Mouse (Mus musculus) midbrain, embryonic 13.5 days (tissue): Measurements from ENCODE around the gene Urah. TPM values are rescaled to one million over a fixed set of nuclear protein-coding genes. Genes with fewer than 3 reads are reported as not detected.

Experiments
- ATAC-seq: fragments of 200-750 bp; cut with Nextera tagmentation; 2 replicates; pipeline ENCODE4 v1.8.0; 2017; ENCODE audit warnings: mild to moderate bottlenecking, moderate TSS enrichment, moderate library complexity
- H3K27ac ChIP-seq: fragments of 300-500 bp; sonication (generic); 2 replicates; pipeline ENCODE4 v1.5.1; 2015; ENCODE audit warnings: inconsistent platforms, mild to moderate bottlenecking, moderate library complexity
- H3K27me3 ChIP-seq: fragments of 300-500 bp; sonication (generic); 2 replicates; pipeline ENCODE4 v1.6.1; 2015; ENCODE audit warnings: mild to moderate bottlenecking, inconsistent platforms
- H3K36me3 ChIP-seq: fragments of 300-500 bp; sonication (generic); 2 replicates; pipeline ENCODE4 v1.6.1; 2015; ENCODE audit warnings: mild to moderate bottlenecking, inconsistent platforms
- H3K4me1 ChIP-seq: fragments of 300-500 bp; sonication (generic); replicated peaks from 2 replicates; pipeline ENCODE4 v1.6.1; 2015; ENCODE audit warnings: inconsistent platforms
- H3K4me2 ChIP-seq: fragments of 300-500 bp; sonication (generic); replicated peaks from 2 replicates; pipeline ENCODE4 v1.6.1; 2015; ENCODE audit warnings: moderate library complexity, mild to moderate bottlenecking, inconsistent platforms
- H3K4me3 ChIP-seq: fragments of 300-500 bp; sonication (generic); replicated peaks from 2 replicates; pipeline ENCODE4 v1.5.1; 2015; ENCODE audit warnings: mild to moderate bottlenecking, inconsistent platforms
- H3K9ac ChIP-seq: fragments of 300-500 bp; sonication (generic); replicated peaks from 2 replicates; pipeline ENCODE4 v1.6.1; 2015; ENCODE audit warnings: mild to moderate bottlenecking, inconsistent platforms
- H3K9me3 ChIP-seq: fragments of 300-500 bp; sonication (generic); 2 replicates; pipeline ENCODE4 v1.6.1; 2016; ENCODE audit warnings: mild to moderate bottlenecking, inconsistent platforms
- WGBS: fragments of 180-500 bp; shearing (Covaris S2); methylation state at CpG from one replicate; pipeline ENCODE4 v1.1.7; 2015; 5-methylcytosine and 5-hydroxymethylcytosine counted together
- polyA plus RNA-seq: library from polyadenylated mRNA; unstranded; fragments of >200 nt; fragmentation: Nextera tagmentation; extraction: Ambion mirVana; gene quantifications from 2 replicates; pipeline ENCODE4 v1.2.1, GENCODE M21; 2015

The Urah gene
- not detected in 2 replicates for polyA plus RNA-seq

- Histone ChIP-seq H3K27me3 (peaks cover 4% of the 10 kb centered on the region; the same call in 1 of the 2 replicates), H3K9me3 (no peaks in the 10 kb centered on the region), H3K27ac (no peak within 1 kb of the TSS), H3K4me2 (no peak within 1 kb of the TSS), H3K4me3 (no peak within 1 kb of the TSS), H3K36me3 (no peaks in the 10 kb centered on the region), H3K4me1 (no peaks in the 10 kb centered on the region), H3K9ac (no peak within 1 kb of the TSS)
- 45% methylated on average over 20 of the region's 20 CpGs for WGBS
- ATAC-seq: no peak
Observed at GRCm38 (mm10) chr7:140834968-140835757, at the start of gene Urah. Urah (plus strand) TSS chr7:140835018.

- Histone ChIP-seq H3K9ac (no peak within 1 kb of the TSS), H3K9me3 (peaks cover 4% of the 10 kb centered on the region; the same call in 1 of the 2 replicates), H3K4me3 (no peak within 1 kb of the TSS), H3K27me3 (no peaks in the 10 kb centered on the region), H3K4me2 (no peak within 1 kb of the TSS), H3K36me3 (no peaks in the 10 kb centered on the region), H3K4me1 (no peaks in the 10 kb centered on the region), H3K27ac (no peak within 1 kb of the TSS)
- 84% methylated on average over 33 of the region's 33 CpGs for WGBS
- ATAC-seq: no peak
Observed at GRCm38 (mm10) chr7:140787406-140788052, 47.3 kb upstream of the Urah start, which contains the start of gene Syce1. Syce1 (minus strand) TSS chr7:140787852.

GRCm38 (mm10) chr7:140788053-140788435, 46.8 kb upstream of the Urah start:
- Histone ChIP-seq H3K4me1 (no peaks in the 10 kb centered on the region), H3K27ac (no peak overlapping the region), H3K9me3 (peaks cover 4% of the 10 kb centered on the region; the same call in 1 of the 2 replicates), H3K4me3 (no peak overlapping the region), H3K4me2 (no peak overlapping the region), H3K36me3 (no peaks in the 10 kb centered on the region), H3K27me3 (no peaks in the 10 kb centered on the region), H3K9ac (no peak overlapping the region)
- 92% methylated on average over 7 of the region's 7 CpGs for WGBS
- no peak for ATAC-seq

GRCm38 (mm10) chr7:140793541-140793940, 41.3 kb upstream of the Urah start:
- Histone ChIP-seq H3K9me3 (peaks cover 4% of the 10 kb centered on the region; the same call in 1 of the 2 replicates), H3K27me3 (no peaks in the 10 kb centered on the region), H3K4me1 (no peaks in the 10 kb centered on the region), H3K4me2 (no peak overlapping the region), H3K36me3 (no peaks in the 10 kb centered on the region), H3K9ac (no peak overlapping the region), H3K4me3 (no peak overlapping the region), H3K27ac (no peak overlapping the region)
- no peak for ATAC-seq
- WGBS: 75% methylated on average over 4 of the region's 4 CpGs

GRCm38 (mm10) chr7:140797619-140798018, 37.2 kb upstream of the Urah start:
- no peak overlapping the region for H3K4me3 ChIP-seq
- ATAC-seq: no peak
- H3K27me3 ChIP-seq: no peaks in the 10 kb centered on the region
- no peaks in the 10 kb centered on the region for H3K4me1 ChIP-seq
- H3K4me2 ChIP-seq: no peak overlapping the region
- no peak overlapping the region for H3K9ac ChIP-seq
- 93% methylated on average over 3 of the region's 3 CpGs for WGBS
- no peaks in the 10 kb centered on the region for H3K36me3 ChIP-seq
- no peak overlapping the region for H3K27ac ChIP-seq
- H3K9me3 ChIP-seq: no peaks in the 10 kb centered on the region

GRCm38 (mm10) chr7:140798212-140798611, 36.6 kb upstream of the Urah start:
- no peaks in the 10 kb centered on the region for H3K27me3 ChIP-seq
- no peak overlapping the region for H3K4me2 ChIP-seq
- H3K36me3 ChIP-seq: no peaks in the 10 kb centered on the region
- no peaks in the 10 kb centered on the region for H3K9me3 ChIP-seq
- ATAC-seq: no peak
- H3K27ac ChIP-seq: no peak overlapping the region
- WGBS: 67% methylated on average over 2 of the region's 2 CpGs
- no peak overlapping the region for H3K4me3 ChIP-seq
- H3K4me1 ChIP-seq: no peaks in the 10 kb centered on the region
- H3K9ac ChIP-seq: no peak overlapping the region

- Histone ChIP-seq H3K27me3 (no peaks in the 10 kb centered on the region), H3K4me2 (no peak overlapping the region), H3K36me3 (peaks cover 8% of the 10 kb centered on the region; the same call in 1 of the 2 replicates), H3K4me3 (no peak overlapping the region), H3K4me1 (no peaks in the 10 kb centered on the region), H3K9ac (no peak overlapping the region), H3K27ac (no peak overlapping the region), H3K9me3 (no peaks in the 10 kb centered on the region)
- WGBS: 76% methylated on average over 6 of the region's 6 CpGs
- no peak for ATAC-seq
Observed at GRCm38 (mm10) chr7:140802629-140803028, 32.2 kb upstream of the Urah start.

GRCm38 (mm10) chr7:140805704-140806103, 29.1 kb upstream of the Urah start:
- H3K27me3 ChIP-seq: no peaks in the 10 kb centered on the region
- 9% methylated on average over 1 of the region's 1 CpGs for WGBS
- H3K36me3 ChIP-seq: peaks cover 12% of the 10 kb centered on the region
- no peak overlapping the region for H3K4me3 ChIP-seq
- H3K9ac ChIP-seq: no peak overlapping the region
- H3K27ac ChIP-seq: no peak overlapping the region
- H3K4me2 ChIP-seq: no peak overlapping the region
- no peaks in the 10 kb centered on the region for H3K4me1 ChIP-seq
- H3K9me3 ChIP-seq: no peaks in the 10 kb centered on the region
- ATAC-seq: no peak

GRCm38 (mm10) chr7:140810496-140810895, 24.3 kb upstream of the Urah start:
- ATAC-seq: no peak
- Histone ChIP-seq H3K9me3 (no peaks in the 10 kb centered on the region), H3K36me3 (peaks cover 38% of the 10 kb centered on the region), H3K4me1 (no peaks in the 10 kb centered on the region), H3K4me3 (no peak overlapping the region), H3K9ac (no peak overlapping the region), H3K27me3 (no peaks in the 10 kb centered on the region), H3K27ac (no peak overlapping the region), H3K4me2 (no peak overlapping the region)
- 93% methylated on average over 6 of the region's 6 CpGs for WGBS

- whole genome bisulfite sequencing: 77% methylated on average over 13 of the region's 13 CpGs
Observed at GRCm38 (mm10) chr7:140811714-140812113, 23.1 kb upstream of the Urah start.

GRCm38 (mm10) chr7:140812850-140813249, 22.0 kb upstream of the Urah start:
- 93% methylated on average over 12 of the region's 12 CpGs for WGBS
- no peak for ATAC-seq
- Histone ChIP-seq H3K27ac (no peak overlapping the region), H3K9ac (no peak overlapping the region), H3K4me3 (no peak overlapping the region), H3K36me3 (peaks cover 35% of the 10 kb centered on the region), H3K9me3 (no peaks in the 10 kb centered on the region), H3K4me2 (no peak overlapping the region), H3K27me3 (no peaks in the 10 kb centered on the region), H3K4me1 (0 out of 2 replicates have a peak, but pooled peaks cover 3% of the 10 kb centered on the region)

More at GRCm38 (mm10) chr7:140811714-140812113, 23.1 kb upstream of the Urah start:
- Histone ChIP-seq H3K4me3 (no peak overlapping the region), H3K36me3 (peaks cover 36% of the 10 kb centered on the region), H3K4me1 (no peaks in the 10 kb centered on the region), H3K4me2 (no peak overlapping the region), H3K9ac (no peak overlapping the region), H3K27me3 (no peaks in the 10 kb centered on the region), H3K9me3 (no peaks in the 10 kb centered on the region), H3K27ac (no peak overlapping the region)
- ATAC-seq: no peak

GRCm38 (mm10) chr7:140820173-140820572, 14.6 kb upstream of the Urah start:
- H3K9me3 ChIP-seq: no peaks in the 10 kb centered on the region
- ATAC-seq: no peak
- no peak overlapping the region for H3K4me3 ChIP-seq
- H3K4me1 ChIP-seq: peaks cover 20% of the 10 kb centered on the region; the same call in 1 of the 2 replicates
- 66% methylated on average over 4 of the region's 4 CpGs for WGBS
- H3K9ac ChIP-seq: no peak overlapping the region
- peak overlapping the region; percentile 37 for H3K4me2 ChIP-seq
- H3K36me3 ChIP-seq: 0 out of 2 replicates have a peak, but pooled peaks cover 9% of the 10 kb centered on the region
- no peak overlapping the region for H3K27ac ChIP-seq
- no peaks in the 10 kb centered on the region for H3K27me3 ChIP-seq
